Mouse (Mus musculus) E14TG2a.4 (cell line): ENCODE data around the gene Haao.

Source experiments
- CTCF ChIP-seq: conservative IDR thresholded peaks from 2 replicates; pipeline ENCODE4 v1.5.1; 2014; ENCODE audit warnings: low read length
- NANOG ChIP-seq: IDR thresholded peaks from 2 replicates; pipeline ENCODE4 v1.6.1; 2014; ENCODE audit warnings: borderline replicate concordance, low read length, mixed read lengths
- POU5F1 ChIP-seq: IDR thresholded peaks from 2 replicates; pipeline ENCODE4 v1.6.1; 2014; ENCODE audit warnings: low read length, borderline replicate concordance

DNA sequence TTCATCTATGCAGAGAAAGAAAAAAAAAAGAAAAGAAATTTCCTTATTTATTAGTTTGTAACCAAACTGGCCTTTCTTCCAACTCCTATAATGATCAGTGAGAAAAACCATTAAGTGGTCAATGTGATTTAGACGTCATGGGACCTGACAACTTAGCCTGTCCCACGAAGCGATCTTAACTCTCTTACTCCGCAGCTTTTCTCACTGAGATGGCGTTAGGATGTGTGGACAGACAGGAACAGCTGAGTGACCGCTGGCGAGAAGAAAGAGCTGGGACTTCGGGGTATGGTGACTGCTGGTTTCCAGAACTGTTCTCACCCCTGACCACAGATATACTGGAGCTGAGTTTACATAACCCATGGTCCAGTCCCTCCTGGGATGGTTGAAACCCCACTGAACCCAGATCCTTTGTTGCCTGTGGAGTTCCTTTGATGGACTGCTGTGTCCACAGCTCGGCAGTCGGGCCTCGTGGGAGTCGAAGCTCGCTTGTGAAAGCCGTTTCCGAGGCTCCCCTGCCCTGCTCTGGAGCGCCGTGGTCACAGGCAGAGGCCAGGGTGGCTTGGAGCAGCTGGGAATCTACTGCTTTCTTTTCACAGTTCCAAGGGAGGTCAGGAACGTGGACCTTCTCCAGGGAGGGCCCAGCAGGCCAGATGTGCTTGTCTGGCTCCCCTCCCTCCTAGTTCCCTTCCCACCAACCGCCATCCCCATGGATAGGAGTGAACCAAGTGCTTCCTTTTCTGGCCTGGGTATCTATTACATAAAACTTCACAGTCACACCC lies 25.8 kb upstream of the Haao start:
- TF ChIP-seq CTCF: no peak
- TF ChIP-seq NANOG: no peak
- no peak for TF ChIP-seq POU5F1
